Comparison of ENCODE assay signal across 7 mouse cellular contexts in genomic region chr4:147125870-147126269, GRCm38 (mm10). TPM values are rescaled to one million over a fixed set of nuclear protein-coding genes. Genes with fewer than 3 reads are reported as not detected.
DNase-seq lines count a peak whose midpoint lies in the region; ATAC-seq and TF ChIP-seq lines count a peak whose summit lies in the region.
"Not testable (repeated sequence)": the region's sequence is repeated elsewhere in the genome, so short reads cannot be mapped to it uniquely, and the experiment has no call there.

No protein-coding gene starts in this region.

- not testable (repeated sequence) for H3K9ac ChIP-seq in forebrain, embryonic 11.5 days (ENCODE audit: low read length); intestine, embryonic 14.5 days (ENCODE audit: low read length); lung, embryonic 14.5 days

- ATAC-seq in forebrain, embryonic 11.5 days (replicated peaks; ENCODE audit: low FRiP score); intestine, embryonic 14.5 days (replicated peaks; ENCODE audit: low FRiP score, low TSS enrichment, low read depth); lung, embryonic 14.5 days (ENCODE audit: insufficient read depth): not testable (repeated sequence)

- H3K9me3 ChIP-seq in forebrain, embryonic 11.5 days (ENCODE audit: control insufficient read depth, low read length) = not testable (repeated sequence)
- H3K9me3 ChIP-seq in intestine, embryonic 14.5 days (ENCODE audit: control insufficient read depth, low read length) = peaks cover 21% of the 10 kb centered on the region
- H3K9me3 ChIP-seq in lung, embryonic 14.5 days (ENCODE audit: low read depth, low read length) = peaks cover 32% of the 10 kb centered on the region; the same call in 1 of the 2 replicates

- H3K27me3 ChIP-seq in forebrain, embryonic 11.5 days (ENCODE audit: control insufficient read depth, insufficient read depth, low read length); intestine, embryonic 14.5 days (replicated peaks; ENCODE audit: control insufficient read depth, insufficient read depth, low read length); lung, embryonic 14.5 days (ENCODE audit: insufficient read depth, low read length): not testable (repeated sequence)

- not testable (repeated sequence) for H3K27ac ChIP-seq in forebrain, embryonic 11.5 days (ENCODE audit: low read depth, low read length); intestine, embryonic 14.5 days (ENCODE audit: low read depth); lung, embryonic 14.5 days (ENCODE audit: low read depth)

- DNase-seq in CD4-positive helper T cell, adult 2 months (ENCODE audit: low read depth, low spot score) = peak; percentile 1
- DNase-seq in embryo, embryonic 10 days (ENCODE audit: low spot score) = peak; percentile 3
- peak; percentile 46 for DNase-seq in forebrain, embryonic 11.5 days (ENCODE audit: low spot score)
- peak; percentile 48 for DNase-seq in intestine, embryonic 14.5 days (ENCODE audit: low spot score)
- DNase-seq in lung, embryonic 14.5 days = peak; percentile 0
- peak; percentile 1 for DNase-seq in retina, postnatal 1 day
- peak; percentile 9 for DNase-seq in thymus, postnatal 4 days

- H3K4me3 ChIP-seq in forebrain, embryonic 11.5 days (ENCODE audit: low read depth, low read length); intestine, embryonic 14.5 days (ENCODE audit: low read depth, low read length); lung, embryonic 14.5 days (ENCODE audit: low read depth, low read length): not testable (repeated sequence)

- 88% methylated on average over 4 of the region's 4 CpGs for WGBS in forebrain, embryonic 11.5 days
- 89% methylated on average over 4 of the region's 4 CpGs for WGBS in intestine, embryonic 14.5 days
- WGBS in lung, embryonic 14.5 days = 85% methylated on average over 4 of the region's 4 CpGs

- not testable (repeated sequence) for H3K4me1 ChIP-seq in forebrain, embryonic 11.5 days (replicated peaks; ENCODE audit: control insufficient read depth, insufficient read depth, low read length); intestine, embryonic 14.5 days (replicated peaks; ENCODE audit: control insufficient read depth, insufficient read depth, low read length); lung, embryonic 14.5 days (ENCODE audit: insufficient read depth)

- TF ChIP-seq CTCF in lung, embryonic 14.5 days (IDR thresholded peaks at IDR 0.05; ENCODE audit: low read depth) = not testable (repeated sequence)

- not testable (repeated sequence) for H3K36me3 ChIP-seq in forebrain, embryonic 11.5 days (ENCODE audit: control insufficient read depth, insufficient read depth, low read length); intestine, embryonic 14.5 days (ENCODE audit: control insufficient read depth, insufficient read depth, low read length); lung, embryonic 14.5 days (ENCODE audit: insufficient read depth)

- not testable (repeated sequence) for H3K4me2 ChIP-seq in forebrain, embryonic 11.5 days (ENCODE audit: low read depth, low read length, severe bottlenecking); intestine, embryonic 14.5 days (ENCODE audit: low read length); lung, embryonic 14.5 days

RNA-seq across cellular contexts. Expression of gene Zfp991, which starts 6.0 kb away (rescaled TPM):
- 6.4 and 7.6 TPM in 2 replicates for polyA plus RNA-seq in forebrain, embryonic 11.5 days (2014; fragmentation: Nextera tagmentation; extraction: Ambion mirVana)
- polyA plus RNA-seq in intestine, embryonic 14.5 days (2014; fragmentation: Nextera tagmentation; extraction: Ambion mirVana) = 9.6 and 10.1 TPM in 2 replicates
- polyA plus RNA-seq in lung, embryonic 14.5 days (2014; fragmentation: Nextera tagmentation; extraction: Ambion mirVana) = 4.3 and 4.9 TPM in 2 replicates
